Mouse (Mus musculus) ES-CJ7 (cell line): ENCODE data around the gene Sit1.

Source experiments
- DNase-seq: peaks from one replicate; pipeline ENCODE4 v3.0.0; 2011; ENCODE audit warnings: low read depth, low spot score

The Sit1 gene

DNA sequence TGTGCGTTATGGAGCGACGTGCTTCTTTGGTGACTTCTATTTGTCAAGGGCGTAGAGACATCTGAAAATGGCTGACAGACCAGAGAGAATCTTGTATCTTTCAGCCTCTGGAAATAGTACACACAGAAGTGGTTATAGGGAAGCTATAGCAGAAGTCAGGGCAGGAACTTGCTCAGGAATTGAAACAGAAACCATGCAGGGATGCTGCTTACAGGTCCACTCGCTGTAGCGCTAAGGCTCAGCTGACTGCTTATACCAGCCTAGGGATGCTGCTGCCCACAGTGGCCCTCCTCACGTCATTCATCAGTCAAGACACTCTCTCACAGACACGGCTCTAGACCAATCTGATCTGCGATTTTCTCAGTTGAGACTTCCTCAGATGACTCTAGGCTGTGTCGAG, 13.2 kb downstream of the Sit1 start:
- DNase-seq, result no peak

DNA sequence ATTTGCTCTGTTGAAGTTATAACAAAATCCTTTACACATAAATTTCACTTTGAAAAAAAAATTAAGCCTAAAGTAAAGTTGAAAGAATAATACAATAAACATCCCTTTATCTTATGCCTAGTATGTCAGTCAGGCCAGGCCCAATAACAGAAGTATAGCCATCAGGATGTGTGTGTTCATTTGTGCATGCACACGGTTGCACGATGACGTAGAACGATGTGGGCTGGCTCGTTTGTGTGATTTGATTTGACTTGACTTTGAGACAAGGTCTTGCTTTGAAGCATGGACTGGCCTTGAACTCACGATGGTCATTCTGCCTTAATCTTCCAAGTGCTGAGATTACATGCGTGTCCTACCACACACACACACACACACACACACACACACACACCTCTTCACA, 16.7 kb downstream of the Sit1 start:
- no peak for DNase-seq

DNA sequence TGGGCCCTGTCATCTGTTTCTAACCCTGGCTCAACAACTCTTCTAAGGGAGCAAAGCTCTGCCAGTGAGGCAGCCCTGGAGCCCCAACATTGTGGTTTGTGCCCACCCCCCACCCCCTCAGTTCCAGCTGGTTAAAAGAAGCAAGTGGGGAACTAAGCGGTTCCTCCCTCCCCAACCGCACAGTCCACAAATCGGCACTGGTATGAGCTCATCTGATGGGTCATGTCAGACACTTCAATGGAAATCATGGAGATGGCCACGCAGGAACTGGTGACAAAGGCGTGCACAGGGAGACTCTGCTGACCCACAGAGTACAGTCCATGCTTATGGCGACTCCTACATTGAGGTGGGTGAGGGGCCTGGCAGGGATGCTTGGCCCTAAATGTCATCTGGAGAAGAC, 17.6 kb downstream of the Sit1 start:
- no peak for DNase-seq

DNA sequence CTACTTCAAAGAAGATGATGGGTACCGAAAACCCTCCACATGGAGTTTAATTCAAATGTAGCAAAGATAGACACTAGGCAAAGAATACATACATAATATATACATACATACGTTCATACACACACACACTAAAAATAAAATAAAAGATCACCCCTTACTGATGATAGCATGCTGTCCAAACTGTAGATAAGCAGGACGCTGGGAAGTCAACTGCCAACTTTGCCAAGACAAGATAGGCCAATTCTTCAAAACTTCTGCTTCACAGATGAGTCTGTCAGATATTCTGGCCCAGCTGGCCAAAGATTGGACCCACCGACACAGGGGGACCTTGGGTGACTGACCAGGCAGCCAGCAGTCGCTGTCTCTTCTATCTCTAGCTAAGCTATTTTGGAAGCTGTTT, 20.4 kb downstream of the Sit1 start:
- no peak for DNase-seq

DNA sequence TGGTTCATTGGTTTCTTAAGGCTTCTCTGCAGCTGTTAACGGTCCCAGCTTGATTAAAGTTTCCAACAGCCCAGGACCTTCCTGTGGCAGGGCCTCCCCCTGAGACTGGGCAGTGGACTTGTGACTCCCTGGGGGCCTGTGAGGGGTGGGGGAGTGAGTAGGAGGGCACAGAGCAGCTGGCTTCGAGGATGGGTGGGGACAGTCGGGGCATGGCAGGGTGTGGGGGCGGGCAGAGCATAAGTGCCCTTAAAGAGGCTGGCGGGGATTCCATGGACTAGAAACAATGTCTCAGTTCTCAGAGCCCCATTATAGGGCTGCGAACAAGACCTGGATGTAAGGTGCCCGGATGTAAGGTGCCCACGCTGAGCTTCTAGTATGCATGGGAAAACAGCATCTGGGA, 26.4 kb downstream of the Sit1 start:
- DNase-seq, result no peak

DNA sequence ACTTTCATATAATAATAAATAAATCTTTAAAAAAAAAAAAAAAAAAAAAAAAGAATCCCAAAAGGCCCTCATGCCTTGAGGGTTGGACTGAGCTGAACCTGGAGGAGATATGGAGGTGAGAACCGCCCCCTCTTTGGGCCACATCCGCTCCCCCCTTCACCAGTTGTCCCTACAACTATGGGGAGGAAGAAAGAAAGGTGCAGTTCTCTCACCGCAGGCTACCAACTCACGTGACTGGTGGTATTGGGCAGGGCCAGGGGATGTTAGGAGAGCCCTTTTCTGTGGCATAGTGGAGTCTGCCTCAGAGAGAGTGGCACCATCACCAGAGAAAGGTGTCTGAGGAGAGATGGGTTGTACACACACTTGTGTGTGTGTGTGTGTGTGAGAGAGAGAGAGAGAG, 27.1 kb downstream of the Sit1 start:
- DNase-seq, result no peak

DNA sequence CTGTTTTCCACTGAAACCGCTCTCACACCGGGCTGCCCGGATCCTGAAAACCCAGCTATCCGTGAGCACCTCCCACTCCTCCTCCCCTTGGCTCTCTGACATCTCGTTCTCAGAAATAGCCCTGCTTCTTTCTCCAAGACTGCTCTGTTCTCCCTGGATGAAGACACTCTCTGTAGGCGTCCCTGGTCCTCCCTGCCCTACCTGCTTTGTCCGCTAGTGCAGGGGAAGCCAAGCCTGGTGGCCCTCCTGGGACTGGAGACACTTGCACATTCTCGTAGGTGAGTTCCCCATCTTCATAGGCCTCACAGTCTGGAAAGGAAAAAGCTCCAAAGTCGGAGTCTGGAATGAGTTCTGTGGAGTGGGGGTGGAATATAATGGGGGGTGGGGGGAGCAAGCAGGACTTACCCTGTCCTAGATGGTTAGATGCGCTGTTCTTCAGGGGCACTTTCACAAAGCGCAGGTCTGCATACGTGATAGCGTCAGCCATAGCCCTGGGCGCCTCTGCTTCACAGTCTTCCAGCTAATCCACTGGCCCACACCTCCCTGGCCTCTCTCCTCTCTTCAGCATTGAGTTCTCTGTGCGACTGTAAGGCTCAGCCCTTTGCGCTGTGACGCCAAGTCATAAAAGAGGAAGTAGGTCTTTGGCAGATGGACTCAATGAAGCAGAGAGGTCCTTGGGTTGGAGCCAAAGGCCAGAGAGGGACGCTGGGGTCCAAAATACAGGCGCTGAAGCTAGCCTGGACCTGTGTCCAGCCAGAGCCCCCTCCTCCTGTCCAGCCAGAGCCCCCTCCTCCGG, 29.3 kb downstream of the Sit1 start, which contains the start of gene Cd72:
Cd72 (minus strand) TSS at position 588 of the 796 bp plus-strand sequence.
- DNase-seq, result no peak

DNA sequence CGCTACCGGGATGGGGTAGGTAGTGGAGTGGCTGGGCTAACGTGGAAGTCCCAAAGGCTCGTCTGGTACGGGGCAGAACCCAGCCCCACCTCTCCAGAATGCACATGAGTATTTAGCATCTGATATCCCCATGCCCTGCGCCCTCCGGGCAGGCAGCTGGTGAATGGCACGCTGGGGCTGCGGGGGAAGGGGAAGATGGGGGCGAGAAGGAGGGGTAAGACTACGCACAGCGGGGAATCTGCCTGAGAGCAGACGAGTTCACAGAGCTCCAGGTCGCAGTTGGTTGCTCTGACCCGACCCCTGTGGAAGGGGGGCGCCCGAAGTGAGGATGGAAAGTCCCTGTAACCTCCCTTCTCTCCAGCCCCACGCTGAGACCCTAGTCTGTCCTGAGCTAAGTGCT, 30.1 kb downstream of the Sit1 start:
- no peak for DNase-seq

DNA sequence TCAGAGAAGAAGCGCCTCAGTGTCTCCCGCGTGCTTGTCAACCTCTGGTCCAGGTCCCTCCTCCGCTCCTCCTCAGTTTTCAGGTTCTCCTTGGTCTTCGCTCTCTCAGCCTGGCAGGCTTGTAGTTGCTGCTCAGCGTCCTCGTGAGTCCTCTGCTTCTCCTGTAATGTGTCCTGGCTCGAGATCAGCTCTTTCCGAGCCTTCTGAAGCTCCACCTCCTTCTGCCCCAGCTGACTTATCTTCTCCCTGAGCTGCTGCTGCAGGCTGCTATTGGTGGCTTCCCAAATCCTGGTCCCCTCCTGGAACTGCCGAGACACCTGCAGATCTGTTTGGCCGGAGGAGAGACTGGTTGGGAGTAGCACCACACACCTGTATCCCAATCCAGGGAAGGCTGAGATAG, 31.2 kb downstream of the Sit1 start:
- DNase-seq, result no peak

DNA sequence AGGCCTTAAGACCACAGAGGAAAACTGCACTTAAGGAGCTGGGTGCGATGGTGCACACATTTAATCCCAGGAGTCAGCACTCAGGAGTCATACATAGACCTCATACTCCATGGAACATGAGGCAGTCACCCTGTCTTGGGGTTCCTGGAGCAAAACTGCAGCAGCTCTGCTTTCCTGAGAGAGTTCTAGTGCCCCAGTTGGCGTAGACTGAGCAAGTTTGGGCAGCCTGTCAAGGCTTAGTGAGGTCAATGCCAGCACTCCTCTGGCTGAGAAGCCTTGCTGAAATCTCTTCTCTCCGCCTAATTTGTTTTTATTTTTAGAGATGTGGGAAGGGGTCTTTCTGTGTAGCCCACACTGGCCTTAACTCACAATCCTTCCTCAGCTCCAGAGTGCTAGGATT, 35.0 kb downstream of the Sit1 start:
- no peak for DNase-seq

DNA sequence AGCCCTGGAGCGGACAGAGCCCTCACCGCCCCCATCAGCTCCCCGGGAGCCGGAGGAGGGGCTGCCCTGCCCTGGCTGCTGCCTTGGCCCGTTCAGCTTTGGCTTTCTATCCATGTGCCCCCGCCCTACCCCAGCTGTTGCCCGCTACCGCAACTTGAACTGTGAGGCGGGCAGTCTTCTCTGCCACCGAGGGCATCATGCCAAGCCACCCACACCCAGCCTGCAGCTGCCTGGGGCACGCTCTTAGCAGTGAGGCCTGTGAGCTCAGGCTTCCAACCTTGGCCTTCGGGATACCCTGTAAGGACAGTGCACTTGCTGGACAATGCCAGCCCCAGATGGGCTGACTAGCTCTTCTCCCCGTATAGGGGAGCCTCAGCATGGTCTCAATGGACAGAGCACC, 36.3 kb downstream of the Sit1 start:
- no peak for DNase-seq

DNA sequence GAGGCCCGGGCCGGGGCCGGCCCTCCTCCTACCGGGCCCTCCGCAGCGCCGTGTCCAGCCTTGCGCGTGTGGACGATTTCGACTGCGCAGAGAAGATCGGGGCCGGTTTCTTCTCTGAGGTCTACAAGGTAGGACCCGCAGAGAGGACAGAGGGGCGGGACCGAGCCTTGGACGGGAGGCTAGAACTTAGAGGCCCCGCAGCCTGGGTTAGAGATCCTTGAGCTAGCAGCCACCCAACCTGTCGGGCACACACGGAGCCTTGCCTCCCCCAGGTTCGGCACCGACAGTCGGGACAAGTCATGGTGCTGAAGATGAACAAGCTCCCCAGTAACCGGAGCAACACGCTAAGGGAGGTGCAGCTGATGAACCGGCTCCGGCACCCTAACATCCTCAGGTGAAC, 40.0 kb downstream of the Sit1 start:
- DNase-seq, result no peak

DNA sequence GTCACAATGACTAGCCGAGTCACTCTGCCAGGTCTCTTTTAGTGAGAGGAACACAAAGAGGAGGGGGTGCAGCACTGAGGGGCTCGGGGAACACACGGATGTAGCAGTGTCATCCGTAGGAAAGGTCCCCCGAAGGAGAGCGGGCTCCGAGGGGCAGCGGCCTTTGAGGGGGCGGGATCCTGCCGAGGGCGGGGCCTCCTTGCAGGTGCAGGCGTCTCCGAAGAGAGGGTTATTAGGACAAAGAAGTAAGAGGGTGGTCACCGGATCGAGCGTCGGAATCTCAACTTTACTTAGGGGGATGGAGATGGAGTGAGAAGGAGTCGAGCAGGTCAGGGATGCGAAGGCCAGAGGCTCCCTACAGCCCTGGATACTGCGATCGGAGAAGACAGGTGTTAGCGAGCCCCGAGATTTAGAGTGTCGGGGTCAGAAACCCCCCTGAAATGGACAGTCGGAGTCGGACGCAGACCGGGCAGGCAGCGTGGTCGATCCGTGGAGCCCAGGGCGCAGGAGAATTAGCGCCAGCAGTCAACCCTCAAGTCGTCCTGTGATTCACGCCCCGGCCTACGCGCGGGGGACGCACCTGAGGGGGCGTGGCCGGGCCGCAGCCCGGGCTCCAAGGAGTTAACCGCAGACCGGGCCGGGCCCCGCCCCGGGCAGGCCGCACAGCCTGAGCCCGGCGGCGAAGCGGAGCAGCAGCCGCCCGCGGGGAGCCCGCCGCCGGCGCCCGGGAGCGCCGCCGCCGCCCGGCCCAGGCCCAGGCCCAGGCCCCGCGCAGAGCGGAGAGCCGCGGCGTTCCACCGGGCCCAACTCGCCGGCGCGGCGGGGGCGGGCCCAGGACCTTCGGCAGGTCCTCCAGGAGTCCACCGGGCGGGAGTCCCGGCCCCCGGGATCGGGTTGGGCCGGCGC, 40.8 kb downstream of the Sit1 start:
- DNase-seq, result peak; percentile 63

DNA sequence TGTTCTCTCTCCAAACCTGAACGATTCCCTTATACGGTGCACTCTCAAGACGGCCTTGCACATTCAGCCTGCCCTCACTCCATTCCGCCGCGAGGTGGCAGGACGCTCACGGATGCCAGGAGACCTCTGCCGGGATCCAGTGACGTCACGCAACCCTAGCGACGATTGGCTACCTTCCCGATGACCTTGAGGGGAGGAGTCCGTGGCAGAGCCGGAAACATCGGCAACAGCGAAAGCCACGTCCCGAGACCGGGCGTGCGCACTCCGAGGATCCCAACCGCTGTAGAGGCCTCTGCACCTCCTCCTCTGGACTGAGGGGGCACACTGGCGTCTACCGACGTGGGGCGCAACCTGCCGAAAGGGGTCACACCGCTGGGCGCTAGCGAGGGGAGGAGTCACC, 41.5 kb downstream of the Sit1 start:
- peak; percentile 100 for DNase-seq

DNA sequence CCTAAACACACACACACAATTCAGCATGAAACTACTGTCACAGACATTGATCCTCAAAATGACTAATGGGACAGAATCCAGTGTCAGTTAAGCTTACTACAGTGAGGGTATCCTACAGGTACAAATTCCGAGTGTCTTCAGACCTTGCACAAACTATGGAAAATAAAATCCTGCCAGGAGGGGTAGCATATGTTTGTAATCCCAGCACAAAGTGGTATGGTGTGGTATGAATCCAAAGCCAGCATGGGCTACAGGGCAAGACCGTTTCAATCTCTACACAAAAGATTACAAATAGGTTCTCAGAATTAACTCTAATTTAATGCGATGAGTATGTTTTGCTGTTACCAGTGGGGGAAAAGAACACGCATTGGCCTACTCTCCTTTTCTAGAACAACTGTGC, 41.9 kb downstream of the Sit1 start, which contains the start of gene Tesk1:
Tesk1 (plus strand) TSS at position 301 of the 400 bp plus-strand sequence.
- no peak for DNase-seq

DNA sequence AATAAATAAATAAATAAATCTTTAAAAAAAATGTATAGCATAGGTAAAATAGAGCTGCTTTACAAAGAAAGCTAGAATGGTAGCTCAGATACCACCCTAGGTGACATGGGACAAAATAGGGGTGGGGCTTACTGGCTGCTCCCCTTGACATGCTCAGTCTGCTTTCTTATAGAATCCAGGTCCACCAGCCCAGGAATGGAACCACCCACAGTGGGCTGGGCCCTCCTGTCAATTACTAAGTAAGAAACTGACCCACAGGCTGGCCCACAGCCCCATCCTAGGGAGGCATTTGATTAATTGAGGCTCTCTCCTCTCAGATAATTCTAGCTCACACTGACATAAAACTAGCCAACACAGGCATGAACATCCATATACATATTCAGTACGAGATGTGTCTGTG, 50.7 kb downstream of the Sit1 start:
- peak; percentile 50 for DNase-seq
